Mouse (Mus musculus) stomach, postnatal 0 days (tissue): ENCODE data around the gene Nicn1.
A peak's percentile ranks its signal among the peaks of the same experiment; 100 is the strongest.

Experiments
- CTCF ChIP-seq: IDR thresholded peaks from 2 replicates; pipeline ENCODE4 v1.5.1; 2016; ENCODE audit warnings: antibody characterized with exemption, low read depth, mild to moderate bottlenecking, moderate library complexity
- EP300 ChIP-seq: optimal IDR thresholded peaks from 2 replicates; pipeline ENCODE3; 2016; ENCODE audit warnings: antibody characterized with exemption

DNA sequence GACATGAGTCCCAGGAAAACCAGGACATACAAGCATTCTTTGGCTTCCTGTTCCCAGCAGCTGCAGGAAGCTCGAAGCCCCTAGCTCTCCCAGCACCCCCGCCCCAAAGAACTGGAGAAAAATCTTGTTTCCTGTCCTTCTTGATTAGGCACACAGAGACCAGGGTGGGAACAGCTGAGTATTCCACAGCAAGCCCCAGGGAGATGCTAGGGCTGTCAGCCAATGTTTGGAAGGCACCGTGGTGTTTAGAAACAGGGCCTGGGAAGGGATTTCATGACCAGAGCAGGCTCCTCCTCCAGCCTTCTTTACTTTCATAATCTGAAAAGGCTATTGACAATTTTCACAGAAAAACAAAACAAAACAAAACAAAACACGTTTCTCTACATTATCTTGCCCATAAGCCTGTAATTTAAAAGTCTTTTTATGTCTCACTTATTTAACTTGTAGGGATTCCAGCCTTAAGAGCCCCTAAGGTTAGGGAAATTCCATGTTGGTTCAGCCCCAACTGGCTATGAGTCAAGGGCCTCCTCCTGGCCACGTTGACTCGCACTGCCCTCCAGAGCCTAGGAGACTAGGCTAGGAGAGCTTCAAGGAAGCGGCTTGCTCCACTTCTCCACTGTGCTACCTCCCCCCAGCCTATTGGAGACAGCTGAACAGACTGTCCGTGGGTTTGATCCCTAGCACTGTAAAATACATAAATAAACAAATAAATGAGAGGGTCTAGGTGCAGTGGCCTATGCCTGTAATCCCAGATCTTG lies 10.0 kb upstream of the Nicn1 start:
- no peak for TF ChIP-seq EP300
- TF ChIP-seq CTCF, result peak; percentile 27
